Mouse (Mus musculus) 3T3-L1 (cell line): ENCODE data around the gene Rnls.
A peak's percentile ranks its signal among the peaks of the same experiment; 100 is the strongest.

Source experiments
- DNase-seq: peaks from one replicate; pipeline ENCODE4 v3.0.0-alpha.2; 2015; ENCODE audit warnings: low read depth, low spot score

Rnls gene

GRCm38 (mm10) chr19:33188766-33189165, 203.3 kb downstream of the Rnls start:
- DNase-seq: no peak

- no peak for DNase-seq
Observed at GRCm38 (mm10) chr19:33179595-33179994, 212.5 kb downstream of the Rnls start.

- no peak for DNase-seq
Observed at GRCm38 (mm10) chr19:33178866-33179265, 213.2 kb downstream of the Rnls start.

GRCm38 (mm10) chr19:33178367-33178766, 213.7 kb downstream of the Rnls start:
- DNase-seq: no peak

- DNase-seq: peak; percentile 63
Observed at GRCm38 (mm10) chr19:33173991-33174390, 218.1 kb downstream of the Rnls start.

GRCm38 (mm10) chr19:33169881-33170280, 222.2 kb downstream of the Rnls start:
- no peak for DNase-seq

GRCm38 (mm10) chr19:33167528-33168264, 224.4 kb downstream of the Rnls start:
- DNase-seq: no peak

- DNase-seq: peak; percentile 81
Observed at GRCm38 (mm10) chr19:33164801-33165200, 227.3 kb downstream of the Rnls start.

- DNase-seq: no peak
Observed at GRCm38 (mm10) chr19:33161903-33162302, 230.2 kb downstream of the Rnls start.

- DNase-seq: peak; percentile 66
Observed at GRCm38 (mm10) chr19:33159897-33160296, 232.2 kb downstream of the Rnls start.

GRCm38 (mm10) chr19:33159192-33159591, 232.9 kb downstream of the Rnls start:
- no peak for DNase-seq

GRCm38 (mm10) chr19:33158234-33158633, 233.9 kb downstream of the Rnls start:
- DNase-seq: no peak

GRCm38 (mm10) chr19:33148411-33148810, 243.7 kb downstream of the Rnls start:
- DNase-seq: peak; percentile 76

- no peak for DNase-seq
Observed at GRCm38 (mm10) chr19:33143198-33143597, 248.9 kb downstream of the Rnls start.

- no peak for DNase-seq
Observed at GRCm38 (mm10) chr19:33137316-33137715, 254.8 kb downstream of the Rnls start.

- no peak for DNase-seq
Observed at GRCm38 (mm10) chr19:33122611-33123226, 269.4 kb downstream of the Rnls start.

- no peak for DNase-seq
Observed at GRCm38 (mm10) chr19:33119947-33120346, 272.1 kb downstream of the Rnls start.

- peak; percentile 49 for DNase-seq
Observed at GRCm38 (mm10) chr19:33118898-33119297, 273.2 kb downstream of the Rnls start.

GRCm38 (mm10) chr19:33114631-33115295, 277.3 kb downstream of the Rnls start:
- DNase-seq: no peak

- no peak for DNase-seq
Observed at GRCm38 (mm10) chr19:33113746-33114145, 278.3 kb downstream of the Rnls start.

- peak; percentile 23 for DNase-seq
Observed at GRCm38 (mm10) chr19:33110404-33110803, 281.7 kb downstream of the Rnls start.

GRCm38 (mm10) chr19:33109941-33110371, 282.1 kb downstream of the Rnls start:
- peak; percentile 39 for DNase-seq

- no peak for DNase-seq
Observed at GRCm38 (mm10) chr19:33109141-33109540, 283.0 kb downstream of the Rnls start.
